Mouse (Mus musculus) bone marrow macrophage, adult 2 months (primary cell): Measurements from ENCODE around the gene Slc39a11. TPM values are rescaled to one million over a fixed set of nuclear protein-coding genes. Genes with fewer than 3 reads are reported as not detected.

Experiments
- H3K27ac ChIP-seq: 2 replicates; pipeline ENCODE4 v1.5.1; 2012; ENCODE audit warnings: low read depth, low read length; ENCODE audit not compliant: insufficient read depth
- H3K4me1 ChIP-seq: 2 replicates; pipeline ENCODE4 v1.6.1; 2012; ENCODE audit warnings: low read length; ENCODE audit not compliant: control insufficient read depth, insufficient read depth
- H3K4me3 ChIP-seq: 2 replicates; pipeline ENCODE4 v1.5.1; 2012; ENCODE audit warnings: mild to moderate bottlenecking, low read length, moderate library complexity; ENCODE audit not compliant: insufficient read depth
- CTCF ChIP-seq: IDR thresholded peaks from 2 replicates; pipeline ENCODE4 v1.5.1; 2012; ENCODE audit warnings: low read depth, mild to moderate bottlenecking, low read length, moderate library complexity
- POLR2A ChIP-seq: IDR thresholded peaks from 2 replicates; pipeline ENCODE4 v1.6.1; 2012; ENCODE audit warnings: mild to moderate bottlenecking, low read depth, low read length, borderline replicate concordance
- polyA plus RNA-seq: library from polyadenylated mRNA; stranded (reverse); fragments of >200 nt; gene quantifications from 2 replicates; pipeline ENCODE4 v1.2.4, GENCODE M21; 2012; ENCODE audit not compliant: missing spikeins, insufficient read depth, insufficient read length

The Slc39a11 gene
- polyA plus RNA-seq, 1 experiment: 24.3 TPM

- H3K4me1 ChIP-seq: no peaks in the 10 kb centered on the region
- H3K4me3 ChIP-seq: no peak overlapping the region
- no peak overlapping the region for H3K27ac ChIP-seq
- no peak for TF ChIP-seq POLR2A
- no peak for TF ChIP-seq CTCF
Observed at GRCm38 (mm10) chr11:113609581-113609980, 40.3 kb downstream of the Slc39a11 start.

- Histone ChIP-seq H3K4me3 (no peak overlapping the region), H3K27ac (no peak overlapping the region), H3K4me1 (no peaks in the 10 kb centered on the region)
- TF ChIP-seq CTCF: no peak
- TF ChIP-seq POLR2A: no peak
Observed at GRCm38 (mm10) chr11:113607556-113607955, 42.3 kb downstream of the Slc39a11 start.

- TF ChIP-seq CTCF: no peak
- TF ChIP-seq POLR2A: no peak
- no peak overlapping the region for H3K27ac ChIP-seq
- H3K4me3 ChIP-seq: no peak overlapping the region
- no peaks in the 10 kb centered on the region for H3K4me1 ChIP-seq
Observed at GRCm38 (mm10) chr11:113601616-113602343, 48.1 kb downstream of the Slc39a11 start.

GRCm38 (mm10) chr11:113600526-113601245, 49.2 kb downstream of the Slc39a11 start:
- H3K27ac ChIP-seq: no peak overlapping the region
- H3K4me1 ChIP-seq: no peaks in the 10 kb centered on the region
- H3K4me3 ChIP-seq: no peak overlapping the region
- TF ChIP-seq POLR2A: no peak
- TF ChIP-seq CTCF: no peak

- TF ChIP-seq CTCF: no peak
- no peak for TF ChIP-seq POLR2A
- H3K4me1 ChIP-seq: no peaks in the 10 kb centered on the region
- no peak overlapping the region for H3K27ac ChIP-seq
- H3K4me3 ChIP-seq: no peak overlapping the region
Observed at GRCm38 (mm10) chr11:113597632-113598031, 52.2 kb downstream of the Slc39a11 start.

- TF ChIP-seq CTCF (no peak), POLR2A (no peak)
Observed at GRCm38 (mm10) chr11:113595144-113595543, 54.7 kb downstream of the Slc39a11 start.

GRCm38 (mm10) chr11:113588936-113589335, 60.9 kb downstream of the Slc39a11 start:
- Histone ChIP-seq H3K27ac (no peak overlapping the region), H3K4me1 (no peaks in the 10 kb centered on the region), H3K4me3 (no peak overlapping the region)
- TF ChIP-seq CTCF: no peak
- no peak for TF ChIP-seq POLR2A

More at GRCm38 (mm10) chr11:113595144-113595543, 54.7 kb downstream of the Slc39a11 start:
- no peak overlapping the region for H3K27ac ChIP-seq
- no peaks in the 10 kb centered on the region for H3K4me1 ChIP-seq
- H3K4me3 ChIP-seq: no peak overlapping the region

- no peaks in the 10 kb centered on the region for H3K4me1 ChIP-seq
- H3K4me3 ChIP-seq: no peak overlapping the region
- TF ChIP-seq POLR2A (no peak), CTCF (no peak)
- no peak overlapping the region for H3K27ac ChIP-seq
Observed at GRCm38 (mm10) chr11:113586423-113586822, 63.5 kb downstream of the Slc39a11 start.

- H3K27ac ChIP-seq: no peak overlapping the region
Observed at GRCm38 (mm10) chr11:113583879-113584661, 65.8 kb downstream of the Slc39a11 start.

More at GRCm38 (mm10) chr11:113583879-113584661, 65.8 kb downstream of the Slc39a11 start:
- Histone ChIP-seq H3K4me3 (no peak overlapping the region), H3K4me1 (no peaks in the 10 kb centered on the region)
- TF ChIP-seq POLR2A (no peak), CTCF (no peak)
